Mouse (Mus musculus): ENCODE data around the gene Gabrr3.

The Gabrr3 gene

GRCm38 (mm10) chr16:59471637-59472278 lies 64.6 kb downstream of the Gabrr3 start, which contains the start of gene Riox2:
Gene Riox2 (plus strand): TSS chr16:59471775.
- peak; percentile 57 for DNase-seq

GRCm38 (mm10) chr16:59472546-59472945 lies 65.4 kb downstream of the Gabrr3 start:
- DNase-seq = no peak

GRCm38 (mm10) chr16:59474788-59475187 lies 67.7 kb downstream of the Gabrr3 start:
- peak; percentile 10 for DNase-seq

GRCm38 (mm10) chr16:59477955-59478354 lies 70.8 kb downstream of the Gabrr3 start:
- DNase-seq = no peak

- DNase-seq = no peak
Measured at GRCm38 (mm10) chr16:59487239-59487638, 80.1 kb downstream of the Gabrr3 start.

GRCm38 (mm10) chr16:59487975-59488548 lies 80.9 kb downstream of the Gabrr3 start:
- no peak for DNase-seq

- no peak for DNase-seq
Measured at GRCm38 (mm10) chr16:59493199-59493598, 86.1 kb downstream of the Gabrr3 start.

- no peak for DNase-seq
Measured at GRCm38 (mm10) chr16:59497947-59498346, 90.8 kb downstream of the Gabrr3 start.

GRCm38 (mm10) chr16:59499180-59499579 lies 92.0 kb downstream of the Gabrr3 start:
- DNase-seq = no peak

GRCm38 (mm10) chr16:59509830-59510229 lies 102.7 kb downstream of the Gabrr3 start:
- no peak for DNase-seq

Measured in cerebellum, adult 9-10 months (tissue).